Mouse (Mus musculus) layer of hippocampus, adult 11-12 months (tissue): ENCODE results near the gene Gm8356.
"Not testable (repeated sequence)": the region's sequence is repeated elsewhere in the genome, so short reads cannot be mapped to it uniquely, and the experiment has no call there.

Experiments
- DNase-seq: peaks from one replicate; pipeline ENCODE4 v3.0.0; 2022; ENCODE audit warnings: low spot score

Gene Gm8356

GRCm38 (mm10) chr14:6537190-6537589, at the start of gene Gm8356:
Gm8356 (minus strand) TSS chr14:6537290.
- DNase-seq = not testable (repeated sequence)

GRCm38 (mm10) chr14:6486331-6486730, 50.8 kb downstream of the Gm8356 start:
- not testable (repeated sequence) for DNase-seq

- not testable (repeated sequence) for DNase-seq
These were observed 51.5 kb downstream of the Gm8356 start for GRCm38 (mm10) chr14:6485541-6485940.

- DNase-seq = not testable (repeated sequence)
These were observed 55.0 kb downstream of the Gm8356 start for GRCm38 (mm10) chr14:6482126-6482525.
